Mouse (Mus musculus) monocyte, adult 59 days (primary cell): ENCODE results near the gene Gm21394. TPM values are rescaled to one million over a fixed set of nuclear protein-coding genes. Genes with fewer than 3 reads are reported as not detected.

Experiments used
- total RNA-seq, 2 experiments: library from RNA; stranded (reverse); gene quantifications; one replicate each; pipeline ENCODE4 v1.2.4; 2023

Gene Gm21394
- total RNA-seq, result not detected

DNA sequence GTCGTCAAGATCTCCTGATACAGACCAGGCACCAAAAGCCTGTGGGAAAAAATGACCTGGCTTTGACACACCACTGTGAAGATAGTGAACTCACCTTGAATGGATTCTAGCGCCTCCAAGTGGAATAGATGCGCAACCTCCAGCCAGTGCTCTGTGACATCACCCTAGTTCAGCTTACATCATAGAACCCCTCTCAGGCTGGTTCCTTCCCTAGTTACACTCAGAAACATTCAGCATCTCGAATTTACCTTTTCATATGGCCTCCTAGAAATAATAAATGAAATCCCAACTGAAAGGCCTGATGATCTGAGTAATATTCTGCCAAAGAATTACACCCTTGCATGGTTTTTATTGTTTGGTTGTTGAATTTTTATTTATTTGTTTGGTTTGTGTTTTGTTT, at the start of gene Gm21394:
Gene Gm21394, minus strand, starts transcription at position 101 of the 400 bp plus-strand sequence.

Other genes starting within 250 kb of the Gm21394 start
- not detected for gene Gm21409, start 181.8 kb upstream of the Gm21394 start, total RNA-seq